Mouse (Mus musculus) cerebral cortex, adult 2 months (tissue): ENCODE measurements around the gene Uhrf1bp1.

ENCODE experiments used
- WGBS: fragments of 180-500 bp; shearing (Covaris S2); methylation state at CpG from one replicate; pipeline ENCODE4 v1.1.7; 2018; 5-methylcytosine and 5-hydroxymethylcytosine counted together

Uhrf1bp1 gene

DNA sequence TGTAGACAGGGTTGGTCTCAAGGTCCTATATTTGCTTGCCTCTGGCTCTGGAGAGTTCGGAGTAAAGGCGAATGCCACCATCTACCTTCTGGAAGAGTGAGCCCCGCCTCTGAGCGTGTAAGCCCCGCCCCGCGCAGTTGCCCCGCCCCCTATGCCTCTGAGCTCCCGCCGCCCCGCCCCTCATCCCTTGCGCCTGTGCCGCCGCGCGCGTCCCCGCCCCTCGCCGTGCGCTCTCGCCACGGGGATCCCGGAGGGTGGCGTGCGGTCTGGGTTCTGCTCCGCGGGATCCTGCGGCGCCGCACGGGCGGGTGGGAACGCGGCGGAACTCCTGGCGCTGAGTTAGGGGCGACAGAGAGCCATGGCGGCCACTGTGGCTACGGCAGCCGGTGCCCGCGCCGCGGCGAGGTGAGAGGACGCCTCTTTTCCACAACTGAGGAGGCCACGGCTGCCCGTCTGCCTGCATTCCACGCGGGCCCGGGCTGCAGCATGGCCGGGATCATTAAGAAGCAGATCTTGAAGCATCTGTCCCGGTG is at the start of gene Uhrf1bp1:
TSS of gene Uhrf1bp1 (plus strand) at position 177 of the 533 bp plus-strand sequence.
- 1% methylated on average over 54 of the region's 54 CpGs for WGBS

DNA sequence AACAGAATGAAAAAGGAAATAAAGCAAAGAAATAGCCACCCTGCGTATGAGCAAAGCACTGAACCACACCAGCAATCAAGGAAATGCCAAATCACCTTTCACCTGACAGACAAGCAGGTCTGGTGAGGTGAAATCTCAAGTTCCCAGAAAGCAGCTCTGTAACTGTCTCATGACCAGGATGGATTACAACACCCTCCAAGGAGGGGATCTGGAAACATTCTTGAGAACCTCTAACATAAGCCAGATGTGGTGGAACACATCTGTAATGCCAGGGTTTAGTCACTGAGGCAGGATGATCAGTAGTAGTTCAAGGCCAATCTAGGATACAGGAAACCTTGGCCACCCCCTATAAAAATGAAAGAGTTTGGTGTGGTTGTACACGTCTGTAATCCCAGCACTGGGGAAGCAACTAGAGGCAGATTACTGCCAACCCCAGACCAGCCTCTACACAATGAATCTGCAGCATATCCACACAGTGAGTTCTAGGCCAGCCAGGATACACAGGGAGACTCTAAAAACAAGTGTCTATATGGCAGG is 48.6 kb upstream of the Uhrf1bp1 start:
- WGBS, result 66% methylated on average over 2 of the region's 2 CpGs

DNA sequence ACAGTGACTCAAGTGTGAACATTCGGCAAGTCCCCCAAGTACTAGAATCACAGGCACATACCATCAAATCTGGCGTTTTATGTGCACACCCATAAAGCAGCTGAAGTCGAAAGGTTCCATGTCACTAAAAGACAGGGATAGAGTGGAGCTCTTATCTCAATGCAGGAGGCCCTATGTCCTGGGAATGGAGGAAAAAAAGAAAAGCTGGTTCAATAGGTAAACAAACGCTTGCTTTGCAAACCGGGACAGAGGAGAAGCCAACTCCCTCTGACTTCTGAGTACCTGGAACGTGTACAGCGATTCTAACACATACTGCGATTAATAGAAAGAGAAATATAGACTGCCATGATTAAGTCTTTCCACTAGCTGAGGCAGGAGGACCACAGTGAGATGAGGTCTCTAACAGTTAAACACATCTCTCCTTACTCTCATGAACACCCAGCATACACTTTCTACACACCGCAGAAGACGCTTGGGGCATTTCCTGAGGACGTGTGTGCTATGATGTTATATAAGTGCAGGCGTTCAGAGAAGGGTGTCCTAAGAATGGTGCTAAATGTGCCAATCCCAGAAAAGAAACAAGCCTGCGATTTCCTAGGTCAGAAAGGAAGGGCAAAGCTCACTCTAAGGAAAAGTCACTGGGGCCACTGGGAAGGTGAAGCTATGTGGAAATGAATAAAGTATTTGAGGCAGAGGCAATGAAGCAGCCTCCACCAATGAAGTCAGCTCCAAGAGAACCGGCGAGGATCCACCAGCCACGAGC is 45.5 kb upstream of the Uhrf1bp1 start:
- WGBS, result 71% methylated on average over 16 of the region's 16 CpGs

DNA sequence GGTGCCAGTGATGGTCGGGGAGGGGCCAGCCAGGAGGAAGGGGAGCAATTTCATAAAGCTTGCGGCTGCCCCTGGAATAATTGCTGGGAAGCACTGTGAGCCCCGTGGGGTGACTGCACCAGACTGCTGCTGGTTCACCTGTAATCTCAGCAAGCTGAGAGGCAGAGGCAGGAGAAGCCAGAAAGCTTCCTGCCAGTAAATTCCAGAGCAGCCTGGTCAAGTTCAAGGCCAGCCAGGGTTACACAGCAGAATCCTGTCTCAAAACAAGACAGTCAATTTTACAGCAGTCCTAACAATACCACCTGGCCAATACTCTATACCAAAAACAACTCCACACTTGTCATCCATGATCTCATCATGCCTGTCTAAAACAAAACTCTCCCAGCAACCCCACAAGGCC is 44.3 kb upstream of the Uhrf1bp1 start:
- WGBS, result 85% methylated on average over 3 of the region's 3 CpGs

DNA sequence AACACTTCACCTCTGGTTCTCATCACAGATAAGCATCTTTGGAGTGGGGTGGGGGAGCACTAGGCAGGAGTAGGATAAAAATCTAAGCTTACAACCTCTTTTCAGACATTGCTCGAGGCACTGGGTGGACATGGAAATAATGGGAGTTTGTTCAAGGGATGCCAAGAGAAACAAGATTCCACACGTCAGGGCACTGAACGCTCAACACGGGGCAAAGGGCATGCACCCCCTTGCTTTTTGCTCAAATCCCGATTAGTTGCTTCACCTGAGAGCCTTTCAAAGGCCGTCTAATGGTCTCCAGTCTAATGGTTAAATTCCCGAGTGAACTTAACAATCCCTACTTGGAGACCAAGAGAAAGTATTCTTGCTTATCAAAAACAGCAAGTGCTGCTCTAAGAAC is 37.2 kb upstream of the Uhrf1bp1 start:
- WGBS, result 16% methylated on average over 7 of the region's 7 CpGs

DNA sequence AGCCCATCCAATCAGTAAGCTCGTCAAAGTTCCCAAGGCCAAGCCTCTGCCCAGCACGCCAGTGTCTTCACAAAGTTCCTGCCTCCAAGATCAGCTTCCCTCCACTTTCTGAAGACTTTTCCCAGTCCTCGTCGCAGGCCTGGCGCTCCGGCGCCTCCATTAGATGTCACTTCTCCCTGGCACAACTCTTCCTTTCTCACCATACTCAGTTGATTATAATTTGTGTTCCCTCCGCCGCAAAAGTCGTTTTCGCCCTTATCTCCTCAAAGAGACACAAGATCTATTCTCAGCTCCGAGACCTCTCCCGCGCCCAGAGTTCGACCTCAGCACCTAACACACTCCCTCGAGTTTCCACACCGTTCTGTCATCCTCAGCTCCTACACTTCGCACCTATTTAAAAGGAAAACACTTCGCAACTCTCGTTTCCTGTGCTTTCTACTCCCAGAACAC is 36.7 kb upstream of the Uhrf1bp1 start:
- under 1% methylated on average over 20 of the region's 20 CpGs for WGBS

DNA sequence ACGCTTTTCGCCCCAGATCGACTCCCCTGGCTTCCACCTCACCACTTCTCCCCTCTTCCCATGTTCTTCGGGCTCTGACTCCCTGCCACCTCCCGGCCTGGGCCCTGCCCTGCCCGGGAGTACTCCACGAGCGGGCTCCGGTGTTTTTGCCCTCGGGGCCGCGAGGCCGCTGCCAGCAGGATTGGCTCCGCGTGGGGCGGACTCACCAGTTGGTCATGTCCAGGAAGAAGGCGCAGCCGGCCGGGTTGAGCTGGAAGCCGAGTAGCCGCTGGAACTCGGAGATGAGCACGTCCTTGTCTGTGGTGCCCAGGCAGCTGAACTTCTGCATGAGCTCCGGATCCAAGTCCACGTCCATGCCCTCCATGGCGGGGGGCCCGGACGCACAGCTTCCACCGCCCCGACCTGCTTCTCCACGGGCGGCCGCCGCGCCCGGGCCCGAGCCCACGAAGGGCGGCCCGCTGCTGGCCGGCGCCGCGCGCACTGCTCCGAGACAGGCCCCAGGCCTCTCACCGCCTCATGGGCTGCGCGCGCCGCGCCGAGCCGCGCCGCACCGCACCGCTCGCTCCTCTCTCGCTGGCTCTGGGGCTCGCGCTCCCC is 36.2 kb upstream of the Uhrf1bp1 start:
- WGBS, result under 1% methylated on average over 47 of the region's 62 CpGs

DNA sequence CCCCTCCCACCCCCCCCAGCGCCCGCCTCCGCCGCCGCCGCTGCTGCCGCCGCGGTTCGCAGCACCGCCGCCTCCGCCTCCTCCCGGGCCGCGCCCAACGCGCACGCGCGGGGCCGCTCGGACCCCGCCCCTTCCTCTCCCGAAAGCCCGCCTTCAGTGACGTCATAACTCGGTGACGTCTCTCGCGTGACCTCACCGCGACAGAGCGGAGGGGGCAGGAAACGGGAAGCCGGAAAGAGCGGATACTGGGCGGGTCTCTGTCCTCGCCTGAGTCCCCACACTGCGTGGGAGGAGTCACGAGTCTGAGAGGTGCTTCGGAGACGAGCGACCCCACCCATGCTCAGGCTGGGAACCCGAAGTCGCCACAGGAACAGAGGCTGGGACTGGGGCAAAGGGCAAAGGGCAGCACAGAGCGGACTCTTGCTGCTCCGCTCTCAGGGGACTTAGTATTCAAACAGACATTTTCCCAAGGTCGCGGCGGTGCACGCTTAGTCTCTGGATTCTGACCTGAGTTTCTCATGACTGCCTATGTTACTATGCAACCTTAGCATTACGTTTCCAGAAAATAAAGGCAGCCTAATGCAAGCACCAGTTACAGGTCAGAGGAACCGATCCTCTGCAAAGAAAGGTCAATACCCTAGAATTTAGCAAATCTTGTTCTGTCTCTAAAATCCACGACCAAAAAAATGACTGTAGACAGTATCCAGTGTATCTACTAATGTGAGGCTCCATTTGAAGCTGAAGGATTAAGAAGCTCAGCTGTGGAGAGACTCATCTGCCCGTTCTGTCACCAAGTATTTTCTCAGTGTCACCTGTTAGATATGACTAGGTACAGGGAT is 35.5 kb upstream of the Uhrf1bp1 start, which contains the start of gene D17Wsu92e:
TSS of gene D17Wsu92e (minus strand) at position 81 of the 839 bp plus-strand sequence.
- WGBS, result 1% methylated on average over 50 of the region's 56 CpGs

DNA sequence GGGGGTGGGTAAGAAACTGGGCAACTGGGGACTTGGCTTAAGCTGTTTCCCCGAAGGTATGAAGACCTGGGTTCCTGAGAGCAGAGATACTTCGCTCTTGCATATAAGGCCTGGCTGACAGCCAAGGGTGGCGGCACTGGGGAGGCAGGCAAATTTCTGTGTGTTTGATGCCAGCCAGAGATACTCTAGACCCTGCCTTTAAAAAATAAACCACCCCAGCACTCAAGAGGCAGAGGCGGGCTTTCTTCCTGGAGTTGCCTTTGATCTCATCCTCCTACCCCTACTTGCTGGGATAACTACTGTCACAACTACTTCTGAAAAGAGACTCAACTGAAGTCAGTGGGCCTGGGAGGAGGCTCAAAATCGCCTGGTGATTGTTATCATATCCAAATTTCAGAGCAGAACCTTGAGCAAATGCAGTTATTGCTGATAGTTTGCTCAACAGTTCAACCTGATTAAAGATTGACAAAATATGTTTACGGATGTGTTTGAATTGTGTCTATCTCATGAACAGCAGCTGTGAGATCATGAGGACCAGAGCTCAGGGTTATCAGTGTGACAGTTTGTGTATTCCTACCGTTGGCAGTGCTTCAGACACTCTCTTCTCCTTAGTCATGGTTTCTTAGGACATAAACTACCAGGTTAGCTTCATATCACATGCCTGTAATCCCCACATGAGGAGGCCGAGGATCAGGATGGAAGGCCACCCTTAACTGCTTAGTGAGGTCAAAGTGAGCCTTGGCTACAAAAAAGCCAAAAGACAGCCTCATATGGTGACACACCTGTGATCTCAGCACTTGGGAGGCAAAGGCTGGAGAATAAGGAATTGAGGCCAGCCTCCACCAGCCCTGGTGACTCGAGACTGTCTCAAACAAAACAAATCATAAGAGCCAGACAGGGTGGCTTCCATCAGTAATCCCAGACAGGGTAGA is 34.6 kb upstream of the Uhrf1bp1 start:
- WGBS, result 56% methylated on average over 9 of the region's 9 CpGs

DNA sequence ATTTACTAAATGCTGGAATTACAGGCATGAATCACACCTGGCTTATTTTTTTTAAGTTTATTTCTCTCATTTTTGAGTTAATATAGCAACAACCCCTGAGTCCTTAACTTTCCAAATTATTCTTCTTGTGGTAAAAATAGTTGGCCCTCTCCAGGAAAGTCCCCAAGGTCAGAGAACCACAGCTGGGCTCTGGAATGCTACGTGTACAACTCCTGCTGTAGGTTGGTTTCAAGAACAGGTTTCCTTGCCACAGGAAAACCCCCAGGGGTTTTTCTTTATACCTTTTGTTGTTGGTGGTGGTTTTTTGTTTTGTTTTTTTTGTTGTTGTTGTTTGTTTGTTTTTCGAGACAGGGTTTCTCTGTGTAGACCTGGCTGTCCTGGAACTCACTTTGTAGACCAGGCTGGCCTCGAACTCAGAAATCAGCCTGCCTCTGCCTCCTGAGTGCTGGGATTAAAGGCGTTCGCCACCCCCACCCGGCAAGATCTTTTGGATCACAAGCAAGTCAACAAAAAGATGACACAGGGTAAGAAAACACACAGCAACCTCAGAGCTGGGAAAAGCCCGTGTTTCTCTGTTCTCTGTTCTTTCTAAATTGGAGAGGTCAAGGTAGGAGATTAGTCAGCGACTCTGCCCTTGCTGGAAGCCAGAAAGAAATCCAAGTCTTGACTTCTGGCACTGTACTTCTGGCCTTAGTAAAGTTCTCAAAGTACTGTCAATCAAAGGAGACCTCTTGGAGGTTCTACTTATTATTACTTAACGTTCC is 32.9 kb upstream of the Uhrf1bp1 start:
- 84% methylated on average over 9 of the region's 9 CpGs for WGBS

DNA sequence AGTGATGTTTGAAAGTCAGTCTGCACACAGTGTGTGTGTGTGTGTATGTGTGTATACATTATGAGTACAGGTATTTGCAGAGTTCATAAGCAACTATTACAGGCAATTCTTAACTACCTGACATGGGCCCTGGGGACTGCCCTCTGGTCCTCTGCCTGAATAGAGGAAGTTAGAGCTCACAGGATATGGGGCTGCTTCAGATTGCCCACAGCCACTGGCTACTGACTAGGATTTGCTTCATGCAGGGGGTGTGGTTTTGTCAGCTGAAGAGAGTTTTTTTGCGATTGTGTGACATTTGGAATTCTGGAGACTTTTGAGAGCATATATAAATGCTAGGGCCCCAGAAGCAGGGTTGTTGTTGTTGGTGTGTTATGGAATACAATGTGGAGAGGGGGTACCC is 31.3 kb upstream of the Uhrf1bp1 start:
- WGBS, result 72% methylated on average over 1 of the region's 1 CpGs

DNA sequence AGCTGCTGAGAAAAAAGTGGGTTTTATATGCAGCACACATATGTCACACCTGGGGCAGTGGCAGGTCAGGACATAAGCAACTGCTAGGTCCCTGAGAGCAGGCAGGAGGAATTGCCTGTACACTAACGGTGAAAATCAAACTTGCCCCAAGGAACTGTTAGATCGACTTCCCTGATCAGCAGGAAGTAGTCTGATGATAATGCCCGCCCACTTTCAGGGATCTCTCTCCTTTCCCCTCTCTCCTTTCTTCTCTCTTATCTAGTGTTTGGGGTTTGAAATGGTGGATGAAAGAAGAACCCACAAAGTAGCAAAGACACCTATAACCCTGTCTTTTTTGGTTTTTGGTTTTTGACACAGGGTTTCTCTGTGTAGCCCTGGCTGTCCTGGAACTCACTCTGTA is 30.7 kb upstream of the Uhrf1bp1 start:
- WGBS, result 48% methylated on average over 3 of the region's 3 CpGs

DNA sequence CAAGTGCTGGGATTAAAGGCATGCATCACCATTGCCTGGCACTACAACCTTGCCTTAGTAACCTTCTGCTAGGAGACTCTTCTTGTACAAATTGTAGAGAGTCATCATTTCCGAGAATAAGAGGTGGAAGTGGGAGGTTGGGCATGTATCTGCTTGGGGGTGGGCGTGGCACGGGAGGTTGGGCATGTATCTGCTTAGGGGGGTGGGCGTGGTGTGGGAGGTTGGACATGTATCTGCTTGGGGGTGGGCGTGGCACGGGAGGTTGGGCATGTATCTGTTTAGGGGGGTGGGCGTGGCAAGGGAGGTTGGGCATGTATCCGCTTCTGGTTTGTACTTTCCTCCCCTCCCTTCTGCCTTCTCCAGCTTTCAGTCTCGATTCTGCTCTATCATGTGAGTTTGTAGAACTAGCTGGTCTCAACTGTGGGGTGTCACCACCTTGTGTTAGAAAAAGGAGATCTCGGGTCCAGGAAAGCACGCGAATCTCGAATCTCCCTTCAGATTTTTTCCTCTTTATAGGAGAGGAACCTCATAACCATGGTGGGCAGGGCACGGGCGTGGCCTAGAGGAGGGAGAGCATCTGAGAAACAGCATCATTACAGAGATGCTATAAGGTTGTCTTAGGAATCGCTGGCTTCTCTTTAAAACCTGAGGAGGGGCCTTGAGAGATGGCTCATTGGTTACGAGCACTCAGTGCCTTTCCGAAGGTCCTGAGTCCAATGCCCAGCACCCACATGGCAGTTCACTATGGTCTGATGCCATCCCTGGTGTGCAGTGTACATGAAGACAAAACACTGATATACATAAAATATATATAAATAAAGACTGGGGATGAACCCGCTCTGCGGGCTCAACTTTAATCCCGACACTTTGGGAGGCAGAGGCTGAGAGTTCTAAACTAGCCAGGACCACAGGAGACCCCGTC is 30.0 kb upstream of the Uhrf1bp1 start:
- WGBS, result 4% methylated on average over 22 of the region's 22 CpGs

DNA sequence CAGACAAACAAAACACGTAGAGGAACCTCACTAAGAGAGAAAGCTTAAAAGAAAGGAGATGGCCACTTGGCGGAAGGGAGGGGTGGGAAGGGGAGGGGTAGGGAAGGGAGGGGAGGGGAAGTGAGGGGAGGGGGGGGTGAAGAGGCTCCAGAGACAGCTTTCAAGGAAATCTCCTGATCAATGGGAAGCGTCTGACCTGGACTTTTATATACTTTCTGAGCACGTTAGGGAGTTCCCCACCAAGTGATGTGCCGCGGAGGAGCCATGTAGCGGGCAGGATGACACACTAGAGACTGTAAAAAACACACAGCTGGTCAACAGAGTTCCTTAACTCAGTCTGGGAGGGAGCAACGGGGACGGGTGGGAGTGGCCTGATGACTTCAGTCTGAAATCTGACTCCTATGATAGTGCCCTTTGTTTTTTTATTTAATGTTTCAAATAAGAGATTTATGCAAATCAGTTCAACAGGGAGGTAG is 29.3 kb upstream of the Uhrf1bp1 start:
- WGBS, result 4% methylated on average over 9 of the region's 9 CpGs

DNA sequence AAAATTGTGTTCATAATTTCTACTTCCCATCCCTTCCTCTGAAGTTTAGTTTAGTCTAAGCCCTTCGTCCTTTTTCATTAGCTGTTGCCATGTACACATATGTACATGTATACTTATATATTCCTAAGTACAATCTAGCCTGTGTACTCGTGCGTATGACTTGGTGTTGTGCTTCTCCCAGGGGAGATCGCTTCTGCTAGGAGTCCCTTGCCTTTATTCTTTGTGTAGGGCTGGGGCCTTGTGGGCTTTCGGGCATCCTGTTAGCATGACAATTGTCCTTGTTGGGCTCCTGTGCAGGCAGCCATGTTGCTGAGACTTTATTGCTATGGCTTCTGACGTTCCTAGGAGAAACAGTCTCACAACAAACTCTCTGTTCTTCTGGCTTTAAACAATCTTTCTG is 28.7 kb upstream of the Uhrf1bp1 start:
- WGBS, result 29% methylated on average over 6 of the region's 6 CpGs

DNA sequence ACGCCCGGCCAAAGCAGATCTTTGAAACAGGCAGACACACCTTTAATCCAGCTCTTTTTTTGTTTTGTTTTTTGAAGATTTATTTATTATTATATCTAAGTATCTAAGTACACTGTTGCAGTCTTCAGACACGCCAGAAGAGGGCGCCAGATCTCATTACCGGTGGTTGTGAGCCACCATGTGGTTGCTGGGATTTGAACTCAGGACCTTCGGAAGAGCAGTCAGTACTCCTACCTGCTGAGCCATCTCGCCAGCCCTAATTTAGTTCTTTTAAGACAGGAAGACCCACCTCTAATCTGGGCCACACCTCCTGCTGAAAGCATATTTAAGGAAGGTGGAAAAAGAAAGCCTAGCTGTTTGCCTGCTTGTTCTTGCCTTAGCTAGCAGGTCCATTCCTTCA is 25.8 kb upstream of the Uhrf1bp1 start:
- WGBS, result 53% methylated on average over 7 of the region's 7 CpGs

DNA sequence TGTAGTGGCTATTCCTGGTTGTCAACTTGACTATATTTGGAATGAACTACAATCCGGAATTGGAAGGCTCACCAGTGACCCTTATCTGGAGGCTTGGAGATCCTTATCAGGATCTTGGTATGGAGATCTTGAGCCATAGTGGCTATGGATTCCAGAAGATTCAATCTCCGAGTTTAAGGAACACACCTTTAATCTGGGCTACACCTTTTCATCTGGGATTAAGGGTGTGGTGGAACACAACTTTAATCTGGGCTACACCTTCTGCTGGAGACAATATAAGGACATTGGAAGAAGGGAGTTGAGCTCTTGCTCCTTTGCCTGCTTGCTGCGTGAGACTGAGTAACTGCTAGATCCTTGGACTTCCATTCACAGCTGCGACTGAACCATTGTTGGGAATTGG is 18.4 kb upstream of the Uhrf1bp1 start, which contains the start of gene Snrpc:
TSS of gene Snrpc (plus strand) at position 301 of the 400 bp plus-strand sequence.
- WGBS, result 91% methylated on average over 4 of the region's 4 CpGs

DNA sequence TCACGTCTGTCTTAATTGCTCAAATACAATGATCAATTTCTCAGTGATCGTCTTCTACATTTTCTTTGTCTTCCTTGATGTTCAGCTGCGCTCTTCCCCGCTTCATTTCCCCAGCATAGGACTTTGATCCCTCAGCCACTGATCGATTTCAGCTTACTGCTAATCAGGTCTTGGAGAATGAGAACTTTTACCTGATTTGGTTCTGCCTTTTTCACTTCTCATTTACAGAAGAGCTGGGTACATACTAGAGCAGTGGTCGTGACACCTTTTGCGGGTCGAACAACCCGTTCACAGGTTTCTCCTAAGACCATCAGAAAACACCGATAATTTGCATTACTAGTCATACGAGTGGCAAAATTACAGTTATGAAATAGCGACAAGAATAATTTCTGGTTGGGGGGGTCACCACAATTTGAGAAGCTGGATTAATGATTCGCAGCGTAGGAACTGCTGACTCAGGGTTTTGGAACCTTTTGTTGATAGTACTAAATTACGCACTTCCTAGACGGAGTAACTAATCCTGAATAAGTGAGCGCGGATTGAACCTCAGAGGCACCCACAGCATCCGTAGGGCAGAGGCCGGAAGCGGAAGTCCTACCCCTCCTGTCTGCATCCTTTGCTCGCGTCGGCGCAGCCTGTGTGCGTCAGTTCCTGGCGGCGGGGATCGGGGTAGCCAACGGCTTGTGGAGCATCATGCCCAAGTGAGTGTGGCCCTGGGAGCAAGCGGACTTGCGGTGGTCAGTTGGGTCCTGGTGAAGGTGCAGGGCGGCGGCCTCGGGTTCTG is 16.6 kb upstream of the Uhrf1bp1 start:
- 2% methylated on average over 35 of the region's 35 CpGs for WGBS
